Mouse (Mus musculus): Measurements from ENCODE around the gene Tmod1. TPM values are rescaled to one million over a fixed set of nuclear protein-coding genes. Genes with fewer than 3 reads are reported as not detected.

The Tmod1 gene
- polyA plus RNA-seq, 1 experiment from 2014 or later, result 38.8 TPM

GRCm38 (mm10) chr4:46064263-46064662, 25.5 kb downstream of the Tmod1 start:
- H3K4me2 ChIP-seq (ENCODE audit: low read depth, low read length), result no peak overlapping the region
- H3K4me1 ChIP-seq (ENCODE audit: control insufficient read depth, insufficient read depth, low read length), result peaks cover 10% of the 10 kb centered on the region
- H3K27ac ChIP-seq (replicated peaks; ENCODE audit: low read depth, low read length), result no peak overlapping the region
- 17% methylated on average over 8 of the region's 8 CpGs for WGBS
- ATAC-seq (ENCODE audit: low read depth) (no peak; the same call in 1 of the 2 replicates), DNase-seq (ENCODE audit: low spot score) (no peak)
- no peaks in the 10 kb centered on the region for H3K27me3 ChIP-seq (replicated peaks; ENCODE audit: control insufficient read depth, insufficient read depth, low read length)
- no peaks in the 10 kb centered on the region for H3K9me3 ChIP-seq (ENCODE audit: control insufficient read depth, low read length)
- H3K9ac ChIP-seq (ENCODE audit: low read depth, low read length), result 0 out of 2 replicates have a peak overlapping the region, but pooled peaks have one; percentile 10
- H3K36me3 ChIP-seq (ENCODE audit: control insufficient read depth, insufficient read depth, low read length), result no peaks in the 10 kb centered on the region
- H3K4me3 ChIP-seq (ENCODE audit: low read depth, low read length), result no peak overlapping the region

DNA sequence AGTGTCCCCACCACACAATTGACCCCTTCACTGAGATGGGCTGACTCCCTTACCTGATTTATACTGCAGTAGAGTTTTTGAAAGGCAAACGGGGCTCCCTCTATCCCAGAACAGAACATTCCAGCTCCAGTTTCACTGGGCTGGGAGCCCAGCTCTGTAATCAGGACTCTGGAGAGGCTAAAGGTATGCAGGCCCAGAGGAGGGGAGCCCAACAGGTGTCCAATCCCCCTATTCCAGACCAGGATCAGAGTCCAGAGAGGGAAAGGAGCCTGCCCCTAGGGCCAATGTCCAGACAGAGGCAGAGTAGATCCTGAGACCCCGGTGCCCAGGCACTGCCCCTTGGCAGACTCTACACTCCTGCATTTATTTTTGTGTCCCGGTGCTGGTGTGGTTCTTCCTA, 26.2 kb downstream of the Tmod1 start:
- DNase-seq (ENCODE audit: low spot score) (no peak), ATAC-seq (ENCODE audit: low read depth) (peak; percentile 64)
- Histone ChIP-seq H3K4me2 (ENCODE audit: low read depth, low read length) (no peak overlapping the region), H3K36me3 (ENCODE audit: control insufficient read depth, insufficient read depth, low read length) (no peaks in the 10 kb centered on the region), H3K4me3 (ENCODE audit: low read depth, low read length) (no peak overlapping the region), H3K9ac (ENCODE audit: low read depth, low read length) (no peak overlapping the region), H3K9me3 (ENCODE audit: control insufficient read depth, low read length) (no peaks in the 10 kb centered on the region), H3K27me3 (replicated peaks; ENCODE audit: control insufficient read depth, insufficient read depth, low read length) (no peaks in the 10 kb centered on the region), H3K27ac (replicated peaks; ENCODE audit: low read depth, low read length) (no peak overlapping the region), H3K4me1 (ENCODE audit: control insufficient read depth, insufficient read depth, low read length) (peaks cover 10% of the 10 kb centered on the region)
- 67% methylated on average over 3 of the region's 3 CpGs for WGBS

DNA sequence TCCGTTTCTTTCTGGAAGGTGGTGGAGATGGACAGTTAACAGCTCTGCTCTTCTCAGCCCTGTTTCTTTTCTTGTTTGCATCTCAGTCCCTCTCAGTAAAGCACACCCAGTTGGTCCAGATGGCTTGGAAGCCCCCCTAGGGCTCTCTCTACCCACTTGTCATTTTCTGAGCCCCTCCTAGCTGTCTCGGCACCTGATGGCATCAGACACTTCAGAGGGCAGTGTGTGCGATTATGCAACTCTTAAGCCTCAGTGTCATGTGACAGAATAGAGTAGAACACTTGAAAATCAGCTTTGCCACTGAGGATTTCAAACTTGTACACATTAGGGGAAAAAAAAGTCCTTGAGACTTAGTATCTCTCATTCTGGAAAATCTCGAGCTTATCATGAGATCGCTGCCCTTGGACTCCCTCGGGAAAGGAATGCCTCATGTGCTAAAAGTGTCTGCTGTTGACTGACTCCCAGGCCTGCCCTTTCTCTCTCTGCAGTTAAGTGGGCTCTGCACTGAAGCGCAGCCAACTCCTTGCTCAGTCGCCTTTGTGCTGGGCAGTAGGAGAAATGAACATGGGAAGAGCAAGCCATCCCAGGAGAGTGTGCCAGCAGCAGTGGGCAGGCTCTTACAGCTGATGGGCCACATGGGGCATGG, 27.1 kb downstream of the Tmod1 start:
- no peak overlapping the region for H3K27ac ChIP-seq (replicated peaks; ENCODE audit: low read depth, low read length)
- no peak for ATAC-seq (ENCODE audit: low read depth)
- H3K9me3 ChIP-seq (ENCODE audit: control insufficient read depth, low read length), result no peaks in the 10 kb centered on the region
- H3K4me3 ChIP-seq (ENCODE audit: low read depth, low read length), result no peak overlapping the region
- H3K9ac ChIP-seq (ENCODE audit: low read depth, low read length), result no peak overlapping the region
- no peaks in the 10 kb centered on the region for H3K27me3 ChIP-seq (replicated peaks; ENCODE audit: control insufficient read depth, insufficient read depth, low read length)
- DNase-seq (ENCODE audit: low spot score), result no peak
- no peak overlapping the region for H3K4me2 ChIP-seq (ENCODE audit: low read depth, low read length)
- WGBS, result 63% methylated on average over 8 of the region's 8 CpGs
- peaks cover 10% of the 10 kb centered on the region for H3K4me1 ChIP-seq (ENCODE audit: control insufficient read depth, insufficient read depth, low read length)
- H3K36me3 ChIP-seq (ENCODE audit: control insufficient read depth, insufficient read depth, low read length), result no peaks in the 10 kb centered on the region

GRCm38 (mm10) chr4:46068060-46068459, 29.3 kb downstream of the Tmod1 start:
- H3K27me3 ChIP-seq (replicated peaks; ENCODE audit: control insufficient read depth, insufficient read depth, low read length), result no peaks in the 10 kb centered on the region
- no peak overlapping the region for H3K4me2 ChIP-seq (ENCODE audit: low read depth, low read length)
- H3K4me1 ChIP-seq (ENCODE audit: control insufficient read depth, insufficient read depth, low read length), result peaks cover 10% of the 10 kb centered on the region
- H3K4me3 ChIP-seq (ENCODE audit: low read depth, low read length), result no peak overlapping the region
- DNase-seq (ENCODE audit: low spot score) (no peak), ATAC-seq (ENCODE audit: low read depth) (no peak)
- no peak overlapping the region for H3K27ac ChIP-seq (replicated peaks; ENCODE audit: low read depth, low read length)
- no peaks in the 10 kb centered on the region for H3K9me3 ChIP-seq (ENCODE audit: control insufficient read depth, low read length)
- H3K9ac ChIP-seq (ENCODE audit: low read depth, low read length), result no peak overlapping the region
- no peaks in the 10 kb centered on the region for H3K36me3 ChIP-seq (ENCODE audit: control insufficient read depth, insufficient read depth, low read length)
- 77% methylated on average over 3 of the region's 3 CpGs for WGBS

DNA sequence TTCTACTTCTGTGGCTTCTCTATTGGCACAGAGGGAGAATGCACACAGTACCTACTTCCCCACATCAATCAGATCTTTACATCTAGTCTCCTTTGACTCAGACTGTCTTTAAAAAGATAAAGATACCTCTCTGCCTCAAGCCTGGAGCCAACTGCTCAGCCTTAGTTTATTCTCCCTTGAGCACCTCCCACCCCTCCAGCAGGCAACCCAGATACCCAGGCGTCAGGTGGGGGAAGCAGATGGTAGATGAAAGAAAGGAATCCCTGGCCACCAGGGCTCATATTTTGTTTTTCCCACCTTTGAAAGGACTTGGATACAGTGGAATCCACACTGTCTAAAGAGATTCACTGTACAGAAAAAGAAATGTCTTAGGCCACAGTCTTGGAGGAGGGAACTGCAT, 29.8 kb downstream of the Tmod1 start:
- WGBS, result 53% methylated on average over 1 of the region's 1 CpGs
- H3K27me3 ChIP-seq (replicated peaks; ENCODE audit: control insufficient read depth, insufficient read depth, low read length), result no peaks in the 10 kb centered on the region
- no peak overlapping the region for H3K4me2 ChIP-seq (ENCODE audit: low read depth, low read length)
- DNase-seq (ENCODE audit: low spot score) (no peak), ATAC-seq (ENCODE audit: low read depth) (no peak)
- no peak overlapping the region for H3K27ac ChIP-seq (replicated peaks; ENCODE audit: low read depth, low read length)
- no peak overlapping the region for H3K4me3 ChIP-seq (ENCODE audit: low read depth, low read length)
- H3K9ac ChIP-seq (ENCODE audit: low read depth, low read length), result no peak overlapping the region
- H3K36me3 ChIP-seq (ENCODE audit: control insufficient read depth, insufficient read depth, low read length), result no peaks in the 10 kb centered on the region
- peaks cover 10% of the 10 kb centered on the region for H3K4me1 ChIP-seq (ENCODE audit: control insufficient read depth, insufficient read depth, low read length)
- H3K9me3 ChIP-seq (ENCODE audit: control insufficient read depth, low read length), result no peaks in the 10 kb centered on the region

- Histone ChIP-seq H3K4me1 (ENCODE audit: control insufficient read depth, insufficient read depth, low read length) (peaks cover 2% of the 10 kb centered on the region; the same call in 1 of the 2 replicates), H3K9me3 (ENCODE audit: control insufficient read depth, low read length) (no peaks in the 10 kb centered on the region), H3K4me3 (ENCODE audit: low read depth, low read length) (no peak overlapping the region), H3K9ac (ENCODE audit: low read depth, low read length) (no peak overlapping the region), H3K27ac (replicated peaks; ENCODE audit: low read depth, low read length) (no peak overlapping the region), H3K27me3 (replicated peaks; ENCODE audit: control insufficient read depth, insufficient read depth, low read length) (no peaks in the 10 kb centered on the region), H3K36me3 (ENCODE audit: control insufficient read depth, insufficient read depth, low read length) (no peaks in the 10 kb centered on the region), H3K4me2 (ENCODE audit: low read depth, low read length) (no peak overlapping the region)
- WGBS, result 58% methylated on average over 6 of the region's 6 CpGs
- peak; percentile 65; the same call in 1 of the 2 replicates for ATAC-seq (ENCODE audit: low read depth)
- peak; percentile 57 for DNase-seq (ENCODE audit: low spot score)
Measured at GRCm38 (mm10) chr4:46069851-46070482, 31.2 kb downstream of the Tmod1 start.

DNA sequence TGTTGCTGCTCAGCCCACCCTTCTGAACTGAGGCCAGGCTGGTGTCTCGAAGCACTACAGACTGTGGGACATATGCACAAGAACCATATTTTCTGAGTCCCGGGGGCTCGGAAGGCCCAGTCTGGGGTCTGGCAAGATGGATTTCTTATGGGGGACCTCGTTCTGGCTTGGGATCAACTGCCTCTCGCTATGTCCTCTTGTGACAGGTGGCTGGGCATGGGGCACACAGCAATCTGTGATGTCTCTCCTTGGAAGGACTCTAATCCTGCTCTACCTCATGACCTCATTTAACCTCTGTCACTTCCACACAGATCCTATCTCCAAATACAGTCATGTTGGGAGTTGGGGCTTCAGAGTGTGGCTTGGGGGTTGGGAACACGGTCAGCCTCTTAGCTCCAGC, 33.9 kb downstream of the Tmod1 start:
- DNase-seq (ENCODE audit: low spot score), result no peak
- WGBS, result 76% methylated on average over 6 of the region's 6 CpGs
- no peak overlapping the region for H3K27ac ChIP-seq (replicated peaks; ENCODE audit: low read depth, low read length)
- no peaks in the 10 kb centered on the region for H3K36me3 ChIP-seq (ENCODE audit: control insufficient read depth, insufficient read depth, low read length)
- H3K27me3 ChIP-seq (replicated peaks; ENCODE audit: control insufficient read depth, insufficient read depth, low read length), result no peaks in the 10 kb centered on the region
- H3K9me3 ChIP-seq (ENCODE audit: control insufficient read depth, low read length), result no peaks in the 10 kb centered on the region
- no peak overlapping the region for H3K4me2 ChIP-seq (ENCODE audit: low read depth, low read length)
- H3K4me1 ChIP-seq (ENCODE audit: control insufficient read depth, insufficient read depth, low read length), result no peaks in the 10 kb centered on the region
- H3K9ac ChIP-seq (ENCODE audit: low read depth, low read length), result no peak overlapping the region
- ATAC-seq (ENCODE audit: low read depth), result no peak
- no peak overlapping the region for H3K4me3 ChIP-seq (ENCODE audit: low read depth, low read length)

GRCm38 (mm10) chr4:46073736-46074135, 35.0 kb downstream of the Tmod1 start:
- Histone ChIP-seq H3K27ac (replicated peaks; ENCODE audit: low read depth, low read length) (no peak overlapping the region), H3K9me3 (ENCODE audit: control insufficient read depth, low read length) (no peaks in the 10 kb centered on the region), H3K27me3 (replicated peaks; ENCODE audit: control insufficient read depth, insufficient read depth, low read length) (no peaks in the 10 kb centered on the region), H3K36me3 (ENCODE audit: control insufficient read depth, insufficient read depth, low read length) (no peaks in the 10 kb centered on the region), H3K4me2 (ENCODE audit: low read depth, low read length) (no peak overlapping the region), H3K4me3 (ENCODE audit: low read depth, low read length) (no peak overlapping the region), H3K4me1 (ENCODE audit: control insufficient read depth, insufficient read depth, low read length) (no peaks in the 10 kb centered on the region), H3K9ac (ENCODE audit: low read depth, low read length) (no peak overlapping the region)
- 25% methylated on average over 4 of the region's 4 CpGs for WGBS
- ATAC-seq (ENCODE audit: low read depth) (peak; percentile 76), DNase-seq (ENCODE audit: low spot score) (peak; percentile 85)

DNA sequence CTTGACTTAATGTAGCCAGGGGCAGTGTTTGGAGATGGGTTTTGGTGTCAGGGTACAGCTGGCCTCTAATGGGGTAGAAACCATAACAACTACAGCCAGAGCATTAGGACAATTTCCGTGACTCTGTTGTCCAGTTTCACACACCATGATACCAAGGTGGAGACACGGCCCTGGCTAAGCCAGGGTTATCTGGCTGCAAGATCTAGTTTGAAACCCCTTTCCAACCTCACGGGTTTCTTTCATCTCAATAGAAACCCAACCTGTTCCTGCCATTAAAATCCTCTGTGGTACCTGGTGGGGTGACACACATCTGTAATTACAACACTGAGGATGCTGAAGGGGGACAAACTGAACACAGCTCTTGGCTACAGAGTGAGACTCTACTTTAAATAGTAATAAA, 36.9 kb downstream of the Tmod1 start:
- WGBS, result 65% methylated on average over 3 of the region's 3 CpGs
- Histone ChIP-seq H3K4me2 (ENCODE audit: low read depth, low read length) (no peak overlapping the region), H3K27me3 (replicated peaks; ENCODE audit: control insufficient read depth, insufficient read depth, low read length) (no peaks in the 10 kb centered on the region), H3K9ac (ENCODE audit: low read depth, low read length) (no peak overlapping the region), H3K36me3 (ENCODE audit: control insufficient read depth, insufficient read depth, low read length) (no peaks in the 10 kb centered on the region), H3K4me3 (ENCODE audit: low read depth, low read length) (no peak overlapping the region), H3K27ac (replicated peaks; ENCODE audit: low read depth, low read length) (no peak overlapping the region), H3K9me3 (ENCODE audit: control insufficient read depth, low read length) (no peaks in the 10 kb centered on the region), H3K4me1 (ENCODE audit: control insufficient read depth, insufficient read depth, low read length) (no peaks in the 10 kb centered on the region)
- DNase-seq (ENCODE audit: low spot score) (no peak), ATAC-seq (ENCODE audit: low read depth) (no peak)

Data from embryonic facial prominence, embryonic 14.5 days (tissue).